Mouse (Mus musculus): ENCODE results near the gene Dach1. TPM values are rescaled to one million over a fixed set of nuclear protein-coding genes. Genes with fewer than 3 reads are reported as not detected.

Gene Dach1
- polyA plus RNA-seq (2011; ENCODE audit: insufficient read depth, insufficient read length, low read depth, missing spikeins): 0.52 and 0.59 TPM in 2 replicates

- Histone ChIP-seq H3K4me3 (ENCODE audit: low read depth, low read length) (peak within 1 kb of the TSS; percentile 80), H3K4me1 (ENCODE audit: control insufficient read depth, insufficient read depth, low read length) (no peaks in the 10 kb centered on the region), H3K9ac (ENCODE audit: low read depth, poor library complexity, severe bottlenecking) (peak within 1 kb of the TSS; percentile 74; the same call in 1 of the 2 replicates), H3K36me3 (ENCODE audit: control insufficient read depth, insufficient read depth, low read length, poor library complexity, severe bottlenecking) (no peaks in the 10 kb centered on the region), H3K27ac (ENCODE audit: insufficient read depth, low read length) (no peak within 1 kb of the TSS), H3K9me3 (replicated peaks; ENCODE audit: control insufficient read depth, insufficient read depth, low read length, poor library complexity, severe bottlenecking) (no peaks in the 10 kb centered on the region), H3K27me3 (ENCODE audit: control insufficient read depth, insufficient read depth, low read length, poor library complexity, severe bottlenecking) (peaks cover 13% of the 10 kb centered on the region)
- TF ChIP-seq CTCF (IDR thresholded peaks at IDR 0.05; ENCODE audit: low read depth, low read length): no peak
These were observed at the start of gene Dach1 for GRCm38 (mm10) chr14:98169421-98170076. Dach1 (minus strand) TSS chr14:98169765.

- H3K36me3 ChIP-seq (ENCODE audit: control insufficient read depth, insufficient read depth, low read length, poor library complexity, severe bottlenecking): no peaks in the 10 kb centered on the region
- no peak for TF ChIP-seq EP300 (IDR thresholded peaks at IDR 0.05; ENCODE audit: insufficient read depth, low read depth, low read length)
- TF ChIP-seq CTCF (IDR thresholded peaks at IDR 0.05; ENCODE audit: low read depth, low read length): no peak
- no peak for TF ChIP-seq POLR2A (IDR thresholded peaks at IDR 0.05; ENCODE audit: insufficient read depth, low read length)
- no peaks in the 10 kb centered on the region for H3K27me3 ChIP-seq (ENCODE audit: control insufficient read depth, insufficient read depth, low read length, poor library complexity, severe bottlenecking)
- H3K9me3 ChIP-seq (replicated peaks; ENCODE audit: control insufficient read depth, insufficient read depth, low read length, poor library complexity, severe bottlenecking): no peaks in the 10 kb centered on the region
- no peak overlapping the region for H3K27ac ChIP-seq (ENCODE audit: insufficient read depth, low read length)
- no peak overlapping the region for H3K9ac ChIP-seq (ENCODE audit: low read depth, poor library complexity, severe bottlenecking)
- H3K4me3 ChIP-seq (ENCODE audit: low read depth, low read length): no peak overlapping the region
- no peaks in the 10 kb centered on the region for H3K4me1 ChIP-seq (ENCODE audit: control insufficient read depth, insufficient read depth, low read length)
These were observed 30.5 kb upstream of the Dach1 start for GRCm38 (mm10) chr14:98200089-98200488.

- Histone ChIP-seq H3K9me3 (replicated peaks; ENCODE audit: control insufficient read depth, insufficient read depth, low read length, poor library complexity, severe bottlenecking) (no peaks in the 10 kb centered on the region), H3K9ac (ENCODE audit: low read depth, poor library complexity, severe bottlenecking) (no peak overlapping the region), H3K27me3 (ENCODE audit: control insufficient read depth, insufficient read depth, low read length, poor library complexity, severe bottlenecking) (no peaks in the 10 kb centered on the region), H3K36me3 (ENCODE audit: control insufficient read depth, insufficient read depth, low read length, poor library complexity, severe bottlenecking) (no peaks in the 10 kb centered on the region), H3K27ac (ENCODE audit: insufficient read depth, low read length) (no peak overlapping the region), H3K4me1 (ENCODE audit: control insufficient read depth, insufficient read depth, low read length) (no peaks in the 10 kb centered on the region), H3K4me3 (ENCODE audit: low read depth, low read length) (no peak overlapping the region)
- TF ChIP-seq POLR2A (IDR thresholded peaks at IDR 0.05; ENCODE audit: insufficient read depth, low read length) (no peak), CTCF (IDR thresholded peaks at IDR 0.05; ENCODE audit: low read depth, low read length) (no peak), EP300 (IDR thresholded peaks at IDR 0.05; ENCODE audit: insufficient read depth, low read depth, low read length) (no peak)
These were observed 12.0 kb upstream of the Dach1 start for GRCm38 (mm10) chr14:98181545-98181944.

- no peak overlapping the region for H3K4me3 ChIP-seq (ENCODE audit: low read depth, low read length)
- H3K27ac ChIP-seq (ENCODE audit: insufficient read depth, low read length): no peak overlapping the region
- H3K9me3 ChIP-seq (replicated peaks; ENCODE audit: control insufficient read depth, insufficient read depth, low read length, poor library complexity, severe bottlenecking): no peaks in the 10 kb centered on the region
- H3K36me3 ChIP-seq (ENCODE audit: control insufficient read depth, insufficient read depth, low read length, poor library complexity, severe bottlenecking): no peaks in the 10 kb centered on the region
- peaks cover 13% of the 10 kb centered on the region for H3K27me3 ChIP-seq (ENCODE audit: control insufficient read depth, insufficient read depth, low read length, poor library complexity, severe bottlenecking)
- no peak overlapping the region for H3K9ac ChIP-seq (ENCODE audit: low read depth, poor library complexity, severe bottlenecking)
- no peak for TF ChIP-seq CTCF (IDR thresholded peaks at IDR 0.05; ENCODE audit: low read depth, low read length)
- no peak for TF ChIP-seq EP300 (IDR thresholded peaks at IDR 0.05; ENCODE audit: insufficient read depth, low read depth, low read length)
- no peak for TF ChIP-seq POLR2A (IDR thresholded peaks at IDR 0.05; ENCODE audit: insufficient read depth, low read length)
- H3K4me1 ChIP-seq (ENCODE audit: control insufficient read depth, insufficient read depth, low read length): no peaks in the 10 kb centered on the region
These were observed 4.3 kb upstream of the Dach1 start for GRCm38 (mm10) chr14:98173831-98174230.

GRCm38 (mm10) chr14:98172394-98172905 lies 2.9 kb upstream of the Dach1 start:
- Histone ChIP-seq H3K27ac (ENCODE audit: insufficient read depth, low read length) (no peak overlapping the region), H3K4me3 (ENCODE audit: low read depth, low read length) (no peak overlapping the region), H3K36me3 (ENCODE audit: control insufficient read depth, insufficient read depth, low read length, poor library complexity, severe bottlenecking) (no peaks in the 10 kb centered on the region), H3K4me1 (ENCODE audit: control insufficient read depth, insufficient read depth, low read length) (no peaks in the 10 kb centered on the region), H3K9ac (ENCODE audit: low read depth, poor library complexity, severe bottlenecking) (no peak overlapping the region), H3K9me3 (replicated peaks; ENCODE audit: control insufficient read depth, insufficient read depth, low read length, poor library complexity, severe bottlenecking) (no peaks in the 10 kb centered on the region), H3K27me3 (ENCODE audit: control insufficient read depth, insufficient read depth, low read length, poor library complexity, severe bottlenecking) (peaks cover 13% of the 10 kb centered on the region)
- TF ChIP-seq CTCF (IDR thresholded peaks at IDR 0.05; ENCODE audit: low read depth, low read length) (no peak), POLR2A (IDR thresholded peaks at IDR 0.05; ENCODE audit: insufficient read depth, low read length) (no peak), EP300 (IDR thresholded peaks at IDR 0.05; ENCODE audit: insufficient read depth, low read depth, low read length) (no peak)

GRCm38 (mm10) chr14:98171861-98172260 lies 2.3 kb upstream of the Dach1 start:
- Histone ChIP-seq H3K27me3 (ENCODE audit: control insufficient read depth, insufficient read depth, low read length, poor library complexity, severe bottlenecking) (peaks cover 13% of the 10 kb centered on the region), H3K9me3 (replicated peaks; ENCODE audit: control insufficient read depth, insufficient read depth, low read length, poor library complexity, severe bottlenecking) (no peaks in the 10 kb centered on the region), H3K4me3 (ENCODE audit: low read depth, low read length) (no peak overlapping the region), H3K36me3 (ENCODE audit: control insufficient read depth, insufficient read depth, low read length, poor library complexity, severe bottlenecking) (no peaks in the 10 kb centered on the region), H3K27ac (ENCODE audit: insufficient read depth, low read length) (no peak overlapping the region), H3K9ac (ENCODE audit: low read depth, poor library complexity, severe bottlenecking) (no peak overlapping the region), H3K4me1 (ENCODE audit: control insufficient read depth, insufficient read depth, low read length) (no peaks in the 10 kb centered on the region)
- TF ChIP-seq EP300 (IDR thresholded peaks at IDR 0.05; ENCODE audit: insufficient read depth, low read depth, low read length) (no peak), POLR2A (IDR thresholded peaks at IDR 0.05; ENCODE audit: insufficient read depth, low read length) (no peak), CTCF (IDR thresholded peaks at IDR 0.05; ENCODE audit: low read depth, low read length) (no peak)

Measured in ES-Bruce4 (cell line).